Mouse (Mus musculus): Measurements from ENCODE around the gene A4gnt. TPM values are rescaled to one million over a fixed set of nuclear protein-coding genes. Genes with fewer than 3 reads are reported as not detected.

Gene A4gnt
- total RNA-seq, 2 experiments from 2014 or later, result 0.23 to 0.25 TPM

GRCm38 (mm10) chr9:99630528-99631125, 18.3 kb downstream of the A4gnt start:
- peak in 1 of 2 experiments; percentile 17 for DNase-seq (ENCODE audit: low spot score in 2 of 2)
- intact Hi-C loops (cut with DNase I), result loop anchor here (5.0 kb wide), 1 partner anchor 43 kb away; no protein-coding TSS in a partner anchor

GRCm38 (mm10) chr9:99631781-99632180, 19.5 kb downstream of the A4gnt start:
- intact Hi-C loops (cut with DNase I), result loop anchor here (5.0 kb wide), 1 partner anchor 44 kb away; no protein-coding TSS in a partner anchor
- no peak for DNase-seq (ENCODE audit: low spot score in 2 of 2)

- DNase-seq (ENCODE audit: low spot score in 2 of 2), result no peak
- intact Hi-C loops (cut with DNase I), result loop anchor here (5.0 kb wide), 1 partner anchor 45 kb away; no protein-coding TSS in a partner anchor
Measured at GRCm38 (mm10) chr9:99632264-99632663, 20.0 kb downstream of the A4gnt start.

GRCm38 (mm10) chr9:99636776-99637175, 24.5 kb downstream of the A4gnt start:
- no peak for DNase-seq (ENCODE audit: low spot score in 2 of 2)
- intact Hi-C loops (cut with DNase I), result no loop called here

- intact Hi-C loops (cut with DNase I), result no loop called here
- no peak for DNase-seq (ENCODE audit: low spot score in 2 of 2)
Measured at GRCm38 (mm10) chr9:99637227-99637626, 24.9 kb downstream of the A4gnt start.

- intact Hi-C loops (cut with DNase I), result no loop called here
- no peak for DNase-seq (ENCODE audit: low spot score in 2 of 2)
Measured at GRCm38 (mm10) chr9:99637736-99638135, 25.4 kb downstream of the A4gnt start.

GRCm38 (mm10) chr9:99639957-99640356, 27.7 kb downstream of the A4gnt start:
- intact Hi-C loops (cut with DNase I), result no loop called here
- DNase-seq (ENCODE audit: low spot score in 2 of 2), result no peak

- intact Hi-C loops (cut with DNase I), result no loop called here
- no peak for DNase-seq (ENCODE audit: low spot score in 2 of 2)
Measured at GRCm38 (mm10) chr9:99645416-99645815, 33.1 kb downstream of the A4gnt start.

- intact Hi-C loops (cut with DNase I), result no loop called here
- no peak for DNase-seq (ENCODE audit: low spot score in 2 of 2)
Measured at GRCm38 (mm10) chr9:99646102-99646501, 33.8 kb downstream of the A4gnt start.

- intact Hi-C loops (cut with DNase I), result no loop called here
- DNase-seq (ENCODE audit: low spot score in 2 of 2), result no peak
Measured at GRCm38 (mm10) chr9:99660756-99661155, 48.5 kb downstream of the A4gnt start.

- DNase-seq (ENCODE audit: low spot score in 2 of 2), result no peak
- intact Hi-C loops (cut with DNase I), result loop anchor here (2.0 kb wide), 1 partner anchor 73 kb away; no protein-coding TSS in a partner anchor
Measured at GRCm38 (mm10) chr9:99661606-99662166, 49.4 kb downstream of the A4gnt start.

- intact Hi-C loops (cut with DNase I), result loop anchor here (2.0 kb wide), 1 partner anchor 74 kb away; no protein-coding TSS in a partner anchor
- DNase-seq (ENCODE audit: low spot score in 2 of 2), result peak; percentile 44 to 57
Measured at GRCm38 (mm10) chr9:99662406-99662805, 50.1 kb downstream of the A4gnt start.

GRCm38 (mm10) chr9:99662887-99663286, 50.6 kb downstream of the A4gnt start:
- intact Hi-C loops (cut with DNase I), result loop anchor here (2.0 kb wide), 1 partner anchor 74 kb away; no protein-coding TSS in a partner anchor
- DNase-seq (ENCODE audit: low spot score in 2 of 2), result no peak

GRCm38 (mm10) chr9:99667596-99667995, 55.3 kb downstream of the A4gnt start:
- intact Hi-C loops (cut with DNase I), result no loop called here
- no peak for DNase-seq (ENCODE audit: low spot score in 2 of 2)

GRCm38 (mm10) chr9:99671603-99672002, 59.3 kb downstream of the A4gnt start:
- intact Hi-C loops (cut with DNase I), result no loop called here

More at GRCm38 (mm10) chr9:99671603-99672002, 59.3 kb downstream of the A4gnt start:
- no peak for DNase-seq (ENCODE audit: low spot score in 2 of 2)

Other genes with a start within 250 kb of the A4gnt start
- gene Mras, start 175.1 kb upstream of the A4gnt start, total RNA-seq (2021), result 100 to 1,000 TPM; 151 to 157 TPM
- gene Nme9, start 161.0 kb upstream of the A4gnt start, total RNA-seq (2021), result not detected
- gene Armc8, start 43.6 kb upstream of the A4gnt start, total RNA-seq (2021), result 10 to 100 TPM; 49.5 to 52.4 TPM
- gene Dbr1, start 36.7 kb upstream of the A4gnt start, total RNA-seq (2021), result 10 to 100 TPM; 13.2 to 13.3 TPM
- 10 to 100 TPM; 21.6 to 29.7 TPM for gene Dzip1l, start 17.0 kb downstream of the A4gnt start, total RNA-seq (2021)
- gene Cldn18, start 104.8 kb downstream of the A4gnt start, total RNA-seq (2021), result not detected

Data from left cerebral cortex, postnatal 36 days (tissue).